Mouse (Mus musculus): Measurements from ENCODE around the gene Slc7a7.

GRCm38 (mm10) chr14:54366581-54366980 lies 51.0 kb downstream of the Slc7a7 start:
- TF ChIP-seq CTCF (IDR thresholded peaks at IDR 0.05; ENCODE audit: borderline replicate concordance, insufficient read depth, low read length): no peak
- no peak for TF ChIP-seq POLR2A (IDR thresholded peaks at IDR 0.05; ENCODE audit: low read depth, low read length)
